Mouse (Mus musculus): ENCODE data around the gene Slc15a5. TPM values are rescaled to one million over a fixed set of nuclear protein-coding genes. Genes with fewer than 3 reads are reported as not detected.
"Not testable (repeated sequence)": the region's sequence is repeated elsewhere in the genome, so short reads cannot be mapped to it uniquely, and the experiment has no call there.

The Slc15a5 gene
- not detected for total RNA-seq (2021)
- long read RNA-seq, experiment 1: 0 reads
- long read RNA-seq, experiment 2: 0 reads

- DNase-seq: no peak
These were observed at the start of gene Slc15a5 for GRCm38 (mm10) chr6:138079816-138080215. Gene Slc15a5 (minus strand): TSS chr6:138079916.

- DNase-seq: no peak
These were observed 48.9 kb upstream of the Slc15a5 start for GRCm38 (mm10) chr6:138128392-138129335.

GRCm38 (mm10) chr6:138117496-138117895 is 37.8 kb upstream of the Slc15a5 start:
- DNase-seq: no peak

GRCm38 (mm10) chr6:138104559-138104958 is 24.8 kb upstream of the Slc15a5 start:
- no peak for DNase-seq

- DNase-seq: no peak
These were observed 23.2 kb upstream of the Slc15a5 start for GRCm38 (mm10) chr6:138102940-138103339.

GRCm38 (mm10) chr6:138101843-138102242 is 22.1 kb upstream of the Slc15a5 start:
- no peak for DNase-seq

- DNase-seq: no peak
These were observed 19.9 kb upstream of the Slc15a5 start for GRCm38 (mm10) chr6:138099646-138100045.

GRCm38 (mm10) chr6:138095060-138095459 is 15.3 kb upstream of the Slc15a5 start:
- DNase-seq: no peak

GRCm38 (mm10) chr6:138092432-138092831 is 12.7 kb upstream of the Slc15a5 start:
- no peak for DNase-seq

GRCm38 (mm10) chr6:138089084-138089483 is 9.4 kb upstream of the Slc15a5 start:
- DNase-seq: no peak

- not testable (repeated sequence) for DNase-seq
These were observed 6.7 kb upstream of the Slc15a5 start for GRCm38 (mm10) chr6:138086421-138086820.

- no peak for DNase-seq
These were observed 1.2 kb upstream of the Slc15a5 start for GRCm38 (mm10) chr6:138080778-138081549.

GRCm38 (mm10) chr6:138077681-138078439 is 1.9 kb downstream of the Slc15a5 start:
- DNase-seq: no peak

- DNase-seq: no peak
These were observed 4.0 kb downstream of the Slc15a5 start for GRCm38 (mm10) chr6:138075723-138076122.

- DNase-seq: no peak
These were observed 6.2 kb downstream of the Slc15a5 start for GRCm38 (mm10) chr6:138073540-138073939.

- DNase-seq: no peak
These were observed 6.8 kb downstream of the Slc15a5 start for GRCm38 (mm10) chr6:138072963-138073339.

GRCm38 (mm10) chr6:138072110-138072962 is 7.4 kb downstream of the Slc15a5 start:
- DNase-seq: no peak

GRCm38 (mm10) chr6:138071505-138072107 is 8.1 kb downstream of the Slc15a5 start:
- no peak for DNase-seq

- no peak for DNase-seq
These were observed 8.8 kb downstream of the Slc15a5 start for GRCm38 (mm10) chr6:138070720-138071504.

- no peak for DNase-seq
These were observed 9.8 kb downstream of the Slc15a5 start for GRCm38 (mm10) chr6:138069921-138070320.
